Mouse (Mus musculus) adrenal gland, postnatal 10 days (tissue): Measurements from ENCODE around the gene Ip6k2. TPM values are rescaled to one million over a fixed set of nuclear protein-coding genes. Genes with fewer than 3 reads are reported as not detected.

Source experiments
- DNase-seq: peaks from one replicate; pipeline ENCODE4 v3.0.0; 2021; ENCODE audit warnings: mixed read lengths
- total RNA-seq, 2 experiments: library from RNA; stranded (reverse); gene quantifications; 2 replicates each; pipeline ENCODE4 v1.2.3; 2021

Gene Ip6k2
- total RNA-seq, 2 experiments from 2014 or later, result 74.2 to 82.0 TPM

- DNase-seq, result no peak
These were observed 604 bp upstream of the Ip6k2 start for GRCm38 (mm10) chr9:108782836-108783547.

DNA sequence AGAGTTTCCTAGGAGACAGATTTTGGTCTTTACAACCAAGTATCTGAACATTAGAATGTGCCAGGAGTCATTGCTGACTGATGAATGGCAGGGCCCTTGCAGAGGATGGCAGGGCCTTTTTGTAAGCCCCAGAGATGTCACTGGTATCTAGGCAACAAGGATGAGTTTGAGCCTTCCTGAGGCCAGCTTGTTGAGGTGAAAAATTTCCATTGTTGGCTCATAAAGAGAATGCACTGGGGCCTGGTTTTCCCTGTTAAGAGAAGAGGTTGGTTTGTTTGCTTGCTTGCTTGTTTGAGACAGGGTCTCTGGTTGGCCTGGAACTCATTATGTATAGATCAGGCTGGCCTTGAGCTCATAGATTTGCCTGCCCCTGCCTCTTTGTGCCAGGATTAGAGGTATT lies 1.8 kb downstream of the Ip6k2 start:
- no peak for DNase-seq

DNA sequence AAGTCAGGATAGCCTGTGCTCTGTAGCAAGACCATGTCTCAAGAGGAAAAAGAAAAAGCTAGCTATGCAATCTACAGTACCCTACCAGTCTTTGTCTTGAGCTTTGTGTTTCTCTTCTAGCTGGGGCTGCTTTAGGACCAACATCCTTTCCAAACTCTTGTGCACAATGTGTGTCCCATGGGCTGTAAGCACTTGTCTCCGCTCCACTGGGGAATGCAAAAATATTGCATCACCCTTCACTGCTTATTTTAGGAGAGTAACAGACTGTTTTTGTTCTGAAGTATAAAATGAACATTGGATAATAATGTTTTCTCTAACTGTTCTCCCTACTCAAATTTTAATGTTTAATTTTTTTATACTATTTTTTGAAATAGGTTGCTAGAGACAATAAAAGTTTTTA lies 2.9 kb downstream of the Ip6k2 start:
- DNase-seq, result no peak

- no peak for DNase-seq
These were observed 3.5 kb downstream of the Ip6k2 start for GRCm38 (mm10) chr9:108787080-108787479.

DNA sequence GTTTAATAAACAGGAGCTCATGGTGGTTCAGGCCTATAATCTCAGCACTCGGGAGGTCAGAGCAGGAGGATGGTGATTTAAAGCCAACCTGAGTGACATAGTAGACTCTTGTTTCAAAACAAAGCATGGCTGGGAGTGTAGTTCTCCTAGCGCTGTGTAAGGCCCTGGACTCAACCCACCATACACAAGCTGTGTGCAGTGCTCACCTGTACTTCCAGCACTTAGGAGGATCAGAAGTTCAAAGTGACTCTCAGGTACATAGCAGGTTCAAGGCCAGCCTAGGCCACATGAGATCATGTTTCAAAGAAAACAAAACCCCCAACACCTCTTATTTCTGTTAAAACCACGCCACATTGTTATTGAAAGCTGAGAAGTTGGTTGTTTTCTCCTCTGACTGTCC lies 5.1 kb downstream of the Ip6k2 start:
- DNase-seq, result no peak

GRCm38 (mm10) chr9:108792307-108792706 lies 8.7 kb downstream of the Ip6k2 start:
- DNase-seq, result no peak

DNA sequence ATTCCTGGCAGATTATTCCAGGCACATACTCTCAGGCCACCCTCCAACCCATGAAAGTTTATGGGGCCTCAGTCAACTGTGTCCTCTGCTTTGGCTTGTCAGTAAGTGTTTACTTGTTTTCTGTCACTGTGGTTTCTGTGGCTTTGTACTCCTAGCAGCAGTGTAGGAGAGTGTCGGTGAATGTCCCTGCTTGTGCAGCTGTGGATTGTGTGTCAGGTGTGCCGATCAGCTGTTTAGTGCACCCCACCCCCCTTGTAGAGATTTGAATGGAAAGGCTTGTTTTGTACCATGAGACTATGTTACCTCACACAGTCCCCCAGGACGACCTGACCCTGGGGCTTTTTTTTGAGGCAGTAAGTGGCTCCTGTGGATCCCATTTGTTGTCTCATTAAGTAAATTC lies 9.1 kb downstream of the Ip6k2 start:
- no peak for DNase-seq

- no peak for DNase-seq
These were observed 11.7 kb downstream of the Ip6k2 start for GRCm38 (mm10) chr9:108795281-108795680.

DNA sequence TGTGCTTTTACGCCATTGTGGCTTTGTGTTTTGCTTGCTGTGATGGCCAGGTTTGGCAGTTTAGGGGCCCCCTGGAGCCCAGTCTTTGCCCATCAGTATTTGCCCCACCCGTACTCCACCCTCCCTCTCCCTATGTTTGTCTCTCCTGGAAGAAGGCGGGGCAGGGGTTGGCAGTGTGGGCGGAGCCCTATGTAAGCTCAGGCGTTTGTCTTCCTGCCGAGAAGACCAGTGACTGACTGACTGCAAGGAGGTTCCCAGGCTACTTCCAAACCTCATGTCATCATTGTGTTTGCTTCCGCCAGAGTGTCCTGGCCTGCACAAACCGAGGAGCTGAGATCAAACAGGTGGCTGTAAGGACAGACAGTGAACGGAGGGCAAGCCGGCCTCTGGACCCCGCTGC lies 12.2 kb downstream of the Ip6k2 start:
- DNase-seq, result peak; percentile 68

- DNase-seq, result peak; percentile 34
These were observed 12.9 kb downstream of the Ip6k2 start for GRCm38 (mm10) chr9:108796351-108796981.

- no peak for DNase-seq
These were observed 13.9 kb downstream of the Ip6k2 start for GRCm38 (mm10) chr9:108797477-108797876.

DNA sequence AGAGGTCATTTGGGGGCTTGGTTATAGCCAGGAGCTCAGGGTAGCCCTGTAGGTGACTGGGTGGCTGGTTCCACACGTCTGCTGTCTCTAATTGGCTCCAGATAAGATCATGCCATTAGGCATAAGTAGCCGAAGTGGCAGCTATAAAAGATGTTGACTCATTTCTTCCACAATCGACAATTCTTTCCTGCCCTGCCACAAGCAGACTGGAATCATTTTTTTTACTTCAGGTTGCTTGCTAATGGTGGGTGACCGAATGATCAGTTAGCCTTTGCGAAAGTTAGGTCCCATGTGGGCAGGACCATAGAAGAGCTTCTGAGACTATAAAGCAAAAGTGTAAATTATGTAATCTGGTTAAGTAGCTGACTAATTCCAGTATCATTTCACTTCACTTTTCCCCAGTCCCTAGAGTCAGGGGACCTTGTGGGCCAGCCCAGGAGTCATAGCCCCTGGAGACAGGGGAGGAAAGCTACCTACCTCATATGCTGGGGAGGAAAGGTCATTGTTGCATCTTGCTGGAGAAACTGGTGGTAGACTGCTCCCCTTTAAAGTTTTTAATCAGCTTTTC lies 15.0 kb downstream of the Ip6k2 start:
- no peak for DNase-seq

DNA sequence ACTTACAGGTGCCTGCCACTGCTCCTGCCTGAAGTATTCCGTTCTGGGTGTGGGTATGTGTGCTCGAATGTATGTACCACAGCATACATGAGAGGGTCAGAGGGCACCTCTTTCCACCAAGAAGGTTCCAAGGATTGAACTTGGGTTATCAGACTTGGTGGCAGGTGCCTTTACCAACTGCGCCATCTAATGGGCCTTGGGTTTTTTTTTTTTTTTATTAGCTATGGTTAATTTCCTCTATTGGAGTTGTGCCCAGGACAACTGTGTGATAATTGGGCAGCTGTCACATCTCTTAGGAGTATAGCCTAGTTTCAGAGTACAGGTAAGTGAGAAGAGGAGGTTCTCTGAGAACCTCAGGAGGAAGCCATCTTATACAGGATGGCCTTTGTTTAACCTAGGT lies 16.0 kb downstream of the Ip6k2 start:
- no peak for DNase-seq

- no peak for DNase-seq
These were observed 22.2 kb downstream of the Ip6k2 start for GRCm38 (mm10) chr9:108805768-108806167.

GRCm38 (mm10) chr9:108806379-108806778 lies 22.8 kb downstream of the Ip6k2 start:
- DNase-seq, result no peak

DNA sequence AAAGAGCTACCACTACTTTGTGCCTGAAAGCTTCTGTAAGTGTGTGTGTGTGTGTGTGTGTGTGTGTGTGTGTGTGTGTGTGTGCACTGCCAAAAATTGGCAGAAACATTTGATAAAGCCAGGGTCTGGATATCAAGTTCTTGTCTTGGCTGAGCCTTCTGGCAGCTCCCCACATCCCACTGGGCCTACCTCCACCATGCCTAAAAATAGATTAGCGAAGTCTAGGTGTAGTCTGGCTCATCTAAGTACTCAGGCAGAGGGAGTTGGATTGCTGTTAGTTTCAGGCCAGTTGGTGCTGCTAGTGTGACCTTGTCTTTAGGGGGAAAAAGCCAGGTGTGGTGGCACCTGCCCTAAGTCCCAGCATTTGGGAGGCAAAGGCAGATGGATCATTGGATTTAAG lies 23.2 kb downstream of the Ip6k2 start:
- no peak for DNase-seq

- DNase-seq, result no peak
These were observed 24.1 kb downstream of the Ip6k2 start for GRCm38 (mm10) chr9:108807674-108808073.

DNA sequence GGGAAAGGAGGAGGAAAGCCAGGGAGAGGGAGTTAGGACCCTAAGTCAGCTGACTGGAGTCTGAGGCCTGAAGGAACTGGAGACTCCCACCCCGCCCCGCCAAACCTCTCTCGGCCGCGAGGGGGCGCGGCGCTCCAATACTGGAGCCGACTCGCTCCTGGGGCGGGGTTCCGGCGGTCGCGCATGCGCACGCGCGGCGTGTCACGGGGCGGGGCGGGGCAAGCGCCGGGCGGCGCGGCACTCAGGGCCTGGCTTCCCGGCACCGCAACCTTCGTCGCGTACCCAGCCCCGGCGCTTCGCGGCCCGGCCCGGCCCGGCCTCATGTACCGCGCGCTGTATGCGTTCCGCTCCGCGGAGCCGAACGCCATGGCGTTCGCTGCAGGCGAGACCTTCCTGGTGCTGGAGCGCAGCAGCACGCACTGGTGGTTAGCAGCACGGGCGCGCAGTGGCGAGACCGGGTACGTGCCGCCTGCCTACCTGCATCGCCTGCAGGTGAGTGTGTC lies 24.6 kb downstream of the Ip6k2 start, which contains the start of gene Nckipsd:
Gene Nckipsd, plus strand, starts transcription at position 206 of the 503 bp plus-strand sequence.
- peak; percentile 99 for DNase-seq

DNA sequence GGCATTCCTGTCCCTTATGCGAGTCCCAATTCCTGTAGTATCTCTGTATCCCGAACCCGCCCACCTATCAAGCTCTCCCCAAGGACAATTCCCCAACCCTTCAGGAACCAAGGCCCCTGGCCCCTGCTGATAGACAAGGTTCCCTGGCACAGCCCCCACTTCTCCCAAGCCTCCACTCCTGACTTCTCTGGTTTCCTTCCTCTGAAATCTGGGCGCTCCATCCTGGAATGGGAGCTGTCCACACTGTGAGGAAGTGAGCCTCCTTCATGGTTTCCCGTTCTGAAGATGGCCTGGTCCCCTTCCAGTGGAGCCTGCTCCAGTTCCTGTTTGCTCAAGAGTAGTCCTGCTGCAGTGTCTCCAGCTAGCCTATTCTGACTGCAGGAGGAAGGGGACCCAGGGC lies 25.6 kb downstream of the Ip6k2 start:
- DNase-seq, result no peak

DNA sequence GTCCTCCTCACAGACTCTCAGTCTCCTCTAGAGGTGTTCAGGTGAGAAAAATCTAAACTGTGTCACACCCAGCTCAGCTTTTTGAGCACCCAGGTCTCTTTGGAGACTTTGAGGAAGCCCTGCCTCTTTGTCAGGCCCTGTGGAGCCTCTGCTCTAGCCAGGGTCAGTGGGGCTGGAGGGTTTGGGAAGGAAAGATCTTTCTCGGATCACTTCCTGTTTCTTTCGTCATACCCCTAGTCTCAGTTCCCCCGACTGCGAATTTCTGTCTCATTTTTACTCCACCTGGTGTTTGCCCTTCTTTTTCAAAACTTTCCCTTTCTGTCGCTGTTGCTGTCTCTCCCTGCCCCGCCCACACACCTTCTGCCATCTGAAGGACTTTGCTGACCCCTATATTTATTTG lies 26.1 kb downstream of the Ip6k2 start:
- DNase-seq, result no peak

DNA sequence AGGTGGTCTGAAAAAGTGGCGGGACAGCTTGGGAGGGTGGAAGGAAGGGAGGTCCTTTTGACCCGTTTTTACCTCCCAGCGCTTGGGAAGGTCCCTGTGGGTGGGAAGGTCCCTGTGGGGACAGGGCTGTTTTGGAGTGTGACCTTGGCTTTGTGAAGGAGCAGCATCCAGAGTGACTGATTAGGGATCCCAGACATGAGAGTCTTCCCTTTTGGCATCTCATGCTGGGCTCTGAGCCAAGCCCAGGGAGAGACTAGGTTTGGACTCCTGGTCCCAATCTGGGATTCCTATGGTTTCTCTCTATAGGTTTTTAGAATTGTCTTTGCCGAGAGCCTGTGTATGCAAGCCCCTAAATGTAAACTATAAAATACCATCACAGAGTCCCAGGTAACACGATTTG lies 26.9 kb downstream of the Ip6k2 start:
- DNase-seq, result no peak

DNA sequence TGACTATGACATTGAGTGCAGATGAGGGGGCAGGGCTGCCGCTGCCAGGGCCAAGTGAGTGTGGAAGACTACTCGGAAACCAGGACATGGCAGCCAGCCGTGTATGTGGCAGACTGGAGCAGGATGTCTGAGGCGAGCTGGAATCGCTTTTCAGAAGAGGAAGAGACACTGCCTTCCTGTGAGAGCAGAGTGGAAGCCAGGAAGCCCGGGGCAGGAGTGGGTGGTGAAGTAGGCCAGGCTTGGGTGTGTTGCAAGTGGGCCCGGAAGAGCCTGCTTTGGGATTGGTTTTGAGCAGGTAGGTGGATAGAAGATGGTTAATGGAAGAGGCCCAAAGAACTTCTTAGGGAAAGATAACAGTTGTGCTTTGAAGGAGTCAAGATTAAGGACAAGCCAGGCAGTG lies 32.0 kb downstream of the Ip6k2 start:
- DNase-seq, result no peak

DNA sequence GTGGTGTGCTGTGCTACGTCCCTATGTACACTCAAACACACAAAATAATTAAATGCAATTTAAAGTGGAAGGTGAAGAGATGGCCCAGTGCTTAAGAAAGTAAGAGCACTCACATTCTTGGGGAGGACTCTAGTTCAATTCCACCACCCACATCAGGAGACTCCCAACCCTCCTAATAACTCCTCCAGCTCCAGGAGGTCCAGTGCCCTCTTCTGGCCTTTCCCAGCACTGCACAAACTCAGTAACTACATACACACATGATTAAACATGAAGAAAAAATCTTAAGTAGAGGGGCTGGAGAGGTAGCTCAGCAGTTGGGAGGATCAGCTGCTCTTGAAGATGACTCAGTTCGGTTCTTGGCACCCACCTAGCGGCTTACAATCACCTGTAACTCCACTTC lies 35.9 kb downstream of the Ip6k2 start:
- DNase-seq, result peak; percentile 79

GRCm38 (mm10) chr9:108820077-108820476 lies 36.5 kb downstream of the Ip6k2 start:
- DNase-seq, result no peak
